Mouse (Mus musculus) neural tube, embryonic 14.5 days (tissue): Measurements from ENCODE around the gene Rad51d. TPM values are rescaled to one million over a fixed set of nuclear protein-coding genes. Genes with fewer than 3 reads are reported as not detected.

Experiments used
- ATAC-seq: fragments of 200-750 bp; cut with Nextera tagmentation; 2 replicates; pipeline ENCODE4 v1.8.0; 2017; ENCODE audit warnings: low read depth, mild to moderate bottlenecking, moderate TSS enrichment, moderate library complexity
- H3K27ac ChIP-seq: fragments of 300-500 bp; sonication (generic); 2 replicates; pipeline ENCODE4 v1.5.1; 2014; ENCODE audit warnings: low read depth, mild to moderate bottlenecking, control low read depth, low read length, moderate library complexity, mixed read lengths
- H3K27me3 ChIP-seq: fragments of 300-500 bp; sonication (generic); 2 replicates; pipeline ENCODE4 v1.6.1; 2014; ENCODE audit warnings: low read length; ENCODE audit not compliant: control insufficient read depth, insufficient read depth
- H3K36me3 ChIP-seq: fragments of 300-500 bp; sonication (generic); 2 replicates; pipeline ENCODE4 v1.6.1; 2014; ENCODE audit warnings: low read length, mixed read lengths; ENCODE audit not compliant: control insufficient read depth, insufficient read depth
- H3K4me1 ChIP-seq: fragments of 300-500 bp; sonication (generic); 2 replicates; pipeline ENCODE4 v1.6.1; 2014; ENCODE audit warnings: low read length; ENCODE audit not compliant: control insufficient read depth, insufficient read depth
- H3K4me2 ChIP-seq: fragments of 300-500 bp; sonication (generic); 2 replicates; pipeline ENCODE4 v1.6.1; 2014; ENCODE audit warnings: mild to moderate bottlenecking, low read depth, low read length, control low read depth
- H3K4me3 ChIP-seq: fragments of 300-500 bp; sonication (generic); 2 replicates; pipeline ENCODE4 v1.5.1; 2014; ENCODE audit warnings: low read depth, low read length, control low read depth, mixed read lengths
- H3K9ac ChIP-seq: fragments of 300-500 bp; sonication (generic); replicated peaks from 2 replicates; pipeline ENCODE4 v1.6.1; 2014; ENCODE audit warnings: low read depth, mild to moderate bottlenecking, control low read depth, low read length, mixed read lengths
- H3K9me3 ChIP-seq: fragments of 300-500 bp; sonication (generic); 2 replicates; pipeline ENCODE4 v1.6.1; 2016; ENCODE audit warnings: low read length; ENCODE audit not compliant: control insufficient read depth
- WGBS: fragments of 180-500 bp; shearing (Covaris S2); extraction: QIAGEN DNeasy Blood & Tissue Kit; methylation state at CpG from one replicate; pipeline ENCODE4 v1.1.7; 2014; 5-methylcytosine and 5-hydroxymethylcytosine counted together
- polyA plus RNA-seq: library from polyadenylated mRNA; unstranded; fragments of >200 nt; fragmentation: Nextera tagmentation; extraction: Ambion mirVana; gene quantifications from 2 replicates; pipeline ENCODE4 v1.2.1, GENCODE M21; 2014

Rad51d gene
- polyA plus RNA-seq, 1 experiment from 2014 or later, result 14.4 TPM

GRCm38 (mm10) chr11:82877726-82878344, 12.6 kb downstream of the Rad51d start:
- H3K27me3 ChIP-seq, result no peaks in the 10 kb centered on the region
- 49% methylated on average over 7 of the region's 7 CpGs for WGBS

GRCm38 (mm10) chr11:82875631-82876030, 14.8 kb downstream of the Rad51d start:
- Histone ChIP-seq H3K4me2 (no peak overlapping the region), H3K27me3 (no peaks in the 10 kb centered on the region), H3K9ac (no peak overlapping the region), H3K27ac (no peak overlapping the region), H3K4me3 (no peak overlapping the region), H3K36me3 (no peaks in the 10 kb centered on the region), H3K9me3 (no peaks in the 10 kb centered on the region), H3K4me1 (no peaks in the 10 kb centered on the region; the same call in 1 of the 2 replicates)
- 92% methylated on average over 5 of the region's 5 CpGs for WGBS
- no peak for ATAC-seq

More at GRCm38 (mm10) chr11:82877726-82878344, 12.6 kb downstream of the Rad51d start:
- Histone ChIP-seq H3K4me2 (no peak overlapping the region), H3K36me3 (no peaks in the 10 kb centered on the region), H3K27ac (no peak overlapping the region), H3K4me3 (no peak overlapping the region), H3K9ac (no peak overlapping the region), H3K9me3 (no peaks in the 10 kb centered on the region), H3K4me1 (no peaks in the 10 kb centered on the region)
- no peak for ATAC-seq

- no peak overlapping the region for H3K9ac ChIP-seq
- H3K4me3 ChIP-seq, result no peak overlapping the region
- no peaks in the 10 kb centered on the region for H3K27me3 ChIP-seq
- 48% methylated on average over 5 of the region's 5 CpGs for WGBS
- ATAC-seq, result no peak
- H3K4me1 ChIP-seq, result no peaks in the 10 kb centered on the region; the same call in 1 of the 2 replicates
- no peak overlapping the region for H3K27ac ChIP-seq
- no peak overlapping the region for H3K4me2 ChIP-seq
- H3K9me3 ChIP-seq, result no peaks in the 10 kb centered on the region
- no peaks in the 10 kb centered on the region for H3K36me3 ChIP-seq
Observed at GRCm38 (mm10) chr11:82874924-82875323, 15.5 kb downstream of the Rad51d start.

- H3K4me3 ChIP-seq, result peak within 1 kb of the TSS; percentile 61
- H3K9me3 ChIP-seq, result no peaks in the 10 kb centered on the region
- no peaks in the 10 kb centered on the region; the same call in 1 of the 2 replicates for H3K4me1 ChIP-seq
- no peaks in the 10 kb centered on the region for H3K36me3 ChIP-seq
- ATAC-seq, result peak; percentile 93
- H3K9ac ChIP-seq, result peak within 1 kb of the TSS; percentile 74
- H3K27ac ChIP-seq, result peak within 1 kb of the TSS; percentile 5; the same call in 1 of the 2 replicates
- H3K4me2 ChIP-seq, result peak within 1 kb of the TSS; percentile 89
- 0% methylated on average over 43 of the region's 43 CpGs for WGBS
- H3K27me3 ChIP-seq, result no peaks in the 10 kb centered on the region
Observed at GRCm38 (mm10) chr11:82871031-82871446, 19.4 kb downstream of the Rad51d start, which contains the start of gene Rffl. Gene Rffl, minus strand, starts transcription at chr11:82871210.

GRCm38 (mm10) chr11:82870173-82871030, 20.0 kb downstream of the Rad51d start:
- peak overlapping the region; percentile 61 for H3K4me3 ChIP-seq
- H3K4me2 ChIP-seq, result peak overlapping the region; percentile 89
- H3K9me3 ChIP-seq, result no peaks in the 10 kb centered on the region
- H3K36me3 ChIP-seq, result no peaks in the 10 kb centered on the region
- H3K27ac ChIP-seq, result 0 out of 2 replicates have a peak overlapping the region, but pooled peaks have one; percentile 5
- H3K9ac ChIP-seq, result peak overlapping the region; percentile 74
- ATAC-seq, result peak; percentile 31
- H3K27me3 ChIP-seq, result no peaks in the 10 kb centered on the region
- H3K4me1 ChIP-seq, result no peaks in the 10 kb centered on the region; the same call in 1 of the 2 replicates
- 6% methylated on average over 35 of the region's 36 CpGs for WGBS

GRCm38 (mm10) chr11:82869506-82870172, 20.8 kb downstream of the Rad51d start:
- Histone ChIP-seq H3K36me3 (no peaks in the 10 kb centered on the region), H3K9ac (no peak overlapping the region), H3K27ac (no peak overlapping the region), H3K27me3 (no peaks in the 10 kb centered on the region), H3K4me1 (no peaks in the 10 kb centered on the region; the same call in 1 of the 2 replicates), H3K4me3 (peak overlapping the region; percentile 7; the same call in 1 of the 2 replicates), H3K9me3 (no peaks in the 10 kb centered on the region), H3K4me2 (peak overlapping the region; percentile 89; the same call in 1 of the 2 replicates)
- WGBS, result 75% methylated on average over 9 of the region's 9 CpGs
- ATAC-seq, result no peak

GRCm38 (mm10) chr11:82867956-82868355, 22.5 kb downstream of the Rad51d start:
- Histone ChIP-seq H3K9me3 (no peaks in the 10 kb centered on the region), H3K27ac (no peak overlapping the region), H3K4me3 (no peak overlapping the region), H3K9ac (no peak overlapping the region), H3K27me3 (no peaks in the 10 kb centered on the region), H3K36me3 (no peaks in the 10 kb centered on the region), H3K4me2 (no peak overlapping the region), H3K4me1 (peaks cover 5% of the 10 kb centered on the region; the same call in 1 of the 2 replicates)
- 84% methylated on average over 5 of the region's 5 CpGs for WGBS
- no peak for ATAC-seq

- no peak overlapping the region for H3K4me3 ChIP-seq
- no peaks in the 10 kb centered on the region for H3K36me3 ChIP-seq
- H3K4me1 ChIP-seq, result peaks cover 5% of the 10 kb centered on the region; the same call in 1 of the 2 replicates
- WGBS, result 25% methylated on average over 7 of the region's 7 CpGs
- no peak overlapping the region for H3K9ac ChIP-seq
- H3K9me3 ChIP-seq, result no peaks in the 10 kb centered on the region
- no peak overlapping the region for H3K4me2 ChIP-seq
- H3K27ac ChIP-seq, result no peak overlapping the region
- no peaks in the 10 kb centered on the region for H3K27me3 ChIP-seq
- ATAC-seq, result no peak
Observed at GRCm38 (mm10) chr11:82866850-82867564, 23.4 kb downstream of the Rad51d start.
